Mouse (Mus musculus) lung, embryonic 14.5 days (tissue): ENCODE measurements around the gene Adat3. TPM values are rescaled to one million over a fixed set of nuclear protein-coding genes. Genes with fewer than 3 reads are reported as not detected.

Source experiments
- ATAC-seq: fragments of 200-750 bp; cut with Nextera tagmentation; 2 replicates; pipeline ENCODE4 v1.8.0; 2017; ENCODE audit warnings: mild to moderate bottlenecking, moderate TSS enrichment, moderate library complexity; ENCODE audit not compliant: insufficient read depth
- DNase-seq: peaks from one replicate; pipeline ENCODE4 v3.0.0-alpha.2; 2015
- H3K27ac ChIP-seq: fragments of 300-500 bp; sonication (generic); 2 replicates; pipeline ENCODE4 v1.5.1; 2014; ENCODE audit warnings: low read depth, mild to moderate bottlenecking, moderate library complexity
- H3K27me3 ChIP-seq: fragments of 300-500 bp; sonication (generic); 2 replicates; pipeline ENCODE4 v1.6.1; 2014; ENCODE audit warnings: low read length, control low read depth; ENCODE audit not compliant: insufficient read depth
- H3K36me3 ChIP-seq: fragments of 300-500 bp; sonication (generic); 2 replicates; pipeline ENCODE4 v1.6.1; 2014; ENCODE audit warnings: control low read depth; ENCODE audit not compliant: insufficient read depth
- H3K4me1 ChIP-seq: fragments of 300-500 bp; sonication (generic); 2 replicates; pipeline ENCODE4 v1.6.1; 2014; ENCODE audit warnings: antibody characterized with exemption, control low read depth; ENCODE audit not compliant: insufficient read depth
- H3K4me2 ChIP-seq: fragments of 300-500 bp; sonication (generic); 2 replicates; pipeline ENCODE4 v1.6.1; 2014; ENCODE audit warnings: mild to moderate bottlenecking
- H3K4me3 ChIP-seq: fragments of 300-500 bp; sonication (generic); 2 replicates; pipeline ENCODE4 v1.5.1; 2014; ENCODE audit warnings: low read depth, low read length
- H3K9ac ChIP-seq: fragments of 300-500 bp; sonication (generic); 2 replicates; pipeline ENCODE4 v1.6.1; 2014
- H3K9me3 ChIP-seq: fragments of 300-500 bp; sonication (generic); 2 replicates; pipeline ENCODE4 v1.6.1; 2016; ENCODE audit warnings: low read depth, low read length, control low read depth
- CTCF ChIP-seq: IDR thresholded peaks from 2 replicates; pipeline ENCODE4 v1.5.1; 2016; ENCODE audit warnings: antibody characterized with exemption, low read depth
- WGBS: fragments of 180-500 bp; shearing (Covaris S2); extraction: QIAGEN DNeasy Blood & Tissue Kit; methylation state at CpG from one replicate; pipeline ENCODE4 v1.1.7; 2014; 5-methylcytosine and 5-hydroxymethylcytosine counted together
- polyA plus RNA-seq: library from polyadenylated mRNA; unstranded; fragments of >200 nt; fragmentation: Nextera tagmentation; extraction: Ambion mirVana; gene quantifications from 2 replicates; pipeline ENCODE4 v1.2.1, GENCODE M21; 2014

Gene Adat3
- polyA plus RNA-seq, 1 experiment from 2014 or later: 10.1 TPM

GRCm38 (mm10) chr10:80578131-80578750 lies 24.4 kb upstream of the Adat3 start:
- TF ChIP-seq CTCF: peak; percentile 93
- H3K9ac ChIP-seq: peak overlapping the region; percentile 43
- H3K36me3 ChIP-seq: peaks cover 9% of the 10 kb centered on the region
- WGBS: under 1% methylated on average over 29 of the region's 29 CpGs
- H3K4me3 ChIP-seq: peak overlapping the region; percentile 87
- H3K27ac ChIP-seq: peak overlapping the region; percentile 95
- peak overlapping the region; percentile 76 for H3K4me2 ChIP-seq
- H3K27me3 ChIP-seq: no peaks in the 10 kb centered on the region
- ATAC-seq (peak; percentile 66), DNase-seq (peak; percentile 90)
- no peaks in the 10 kb centered on the region for H3K9me3 ChIP-seq
- peaks cover 15% of the 10 kb centered on the region for H3K4me1 ChIP-seq

DNA sequence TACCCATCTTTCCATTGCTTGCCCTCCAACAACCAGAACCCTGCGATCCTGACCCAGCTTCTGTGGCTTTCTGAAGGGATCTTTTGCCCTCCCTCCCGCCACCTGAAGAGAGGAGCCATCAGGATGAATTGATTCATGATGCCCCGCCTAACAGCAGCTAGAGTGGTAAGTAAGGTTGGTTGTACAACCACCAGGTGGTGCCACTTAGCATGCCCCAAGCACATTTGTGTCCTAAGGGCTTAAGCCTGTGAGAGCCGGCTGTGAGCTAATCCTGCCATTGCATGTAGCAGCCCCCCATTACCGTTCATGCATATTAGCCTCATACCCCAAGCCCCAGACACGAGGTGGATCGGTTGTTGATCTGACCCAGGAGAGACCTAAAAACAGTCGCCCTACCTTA lies 23.8 kb upstream of the Adat3 start:
- H3K4me2 ChIP-seq: peak overlapping the region; percentile 76
- H3K4me3 ChIP-seq: peak overlapping the region; percentile 87
- peak overlapping the region; percentile 43 for H3K9ac ChIP-seq
- ATAC-seq (no peak), DNase-seq (peak; percentile 78)
- no peaks in the 10 kb centered on the region for H3K9me3 ChIP-seq
- H3K36me3 ChIP-seq: peaks cover 16% of the 10 kb centered on the region
- H3K27me3 ChIP-seq: no peaks in the 10 kb centered on the region
- H3K27ac ChIP-seq: peak overlapping the region; percentile 95; the same call in 1 of the 2 replicates
- 9% methylated on average over 8 of the region's 8 CpGs for WGBS
- TF ChIP-seq CTCF: peak; percentile 67
- H3K4me1 ChIP-seq: peaks cover 12% of the 10 kb centered on the region

GRCm38 (mm10) chr10:80583047-80583446 lies 19.6 kb upstream of the Adat3 start:
- no peak overlapping the region for H3K4me3 ChIP-seq
- H3K9ac ChIP-seq: no peak overlapping the region
- H3K4me2 ChIP-seq: no peak overlapping the region
- H3K36me3 ChIP-seq: peaks cover 40% of the 10 kb centered on the region
- TF ChIP-seq CTCF: no peak
- 85% methylated on average over 5 of the region's 5 CpGs for WGBS
- H3K9me3 ChIP-seq: no peaks in the 10 kb centered on the region
- H3K27ac ChIP-seq: no peak overlapping the region
- H3K4me1 ChIP-seq: 0 out of 2 replicates have a peak, but pooled peaks cover 3% of the 10 kb centered on the region
- ATAC-seq (no peak), DNase-seq (no peak)
- H3K27me3 ChIP-seq: no peaks in the 10 kb centered on the region

DNA sequence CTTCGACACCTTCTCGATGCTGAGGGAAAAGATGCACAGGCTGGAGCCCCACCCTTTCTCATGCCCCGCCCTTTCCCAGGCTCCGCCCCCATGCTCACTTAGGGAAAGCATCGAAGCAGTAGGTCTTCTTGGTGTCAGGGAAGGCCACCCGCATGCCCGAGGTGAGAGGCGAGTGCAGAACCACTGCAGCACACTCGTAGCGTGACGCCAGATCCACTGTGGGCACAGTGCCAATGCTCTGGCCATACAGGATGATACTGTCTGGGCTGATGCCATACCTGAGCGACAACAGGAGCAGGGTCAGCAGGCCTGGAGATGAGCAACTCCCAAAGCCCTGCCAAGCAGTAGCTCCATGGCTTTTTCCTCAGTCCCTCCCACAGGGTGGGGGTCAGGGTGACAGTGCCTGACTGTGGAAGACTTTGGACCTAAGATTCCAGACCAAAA lies 18.6 kb upstream of the Adat3 start:
- no peak for TF ChIP-seq CTCF
- Histone ChIP-seq H3K4me2 (no peak overlapping the region), H3K9me3 (no peaks in the 10 kb centered on the region), H3K9ac (no peak overlapping the region), H3K4me1 (peaks cover 2% of the 10 kb centered on the region; the same call in 1 of the 2 replicates), H3K4me3 (no peak overlapping the region), H3K27me3 (no peaks in the 10 kb centered on the region), H3K27ac (no peak overlapping the region), H3K36me3 (peaks cover 40% of the 10 kb centered on the region)
- WGBS: 51% methylated on average over 12 of the region's 12 CpGs
- ATAC-seq: no peak
- DNase-seq: no peak

DNA sequence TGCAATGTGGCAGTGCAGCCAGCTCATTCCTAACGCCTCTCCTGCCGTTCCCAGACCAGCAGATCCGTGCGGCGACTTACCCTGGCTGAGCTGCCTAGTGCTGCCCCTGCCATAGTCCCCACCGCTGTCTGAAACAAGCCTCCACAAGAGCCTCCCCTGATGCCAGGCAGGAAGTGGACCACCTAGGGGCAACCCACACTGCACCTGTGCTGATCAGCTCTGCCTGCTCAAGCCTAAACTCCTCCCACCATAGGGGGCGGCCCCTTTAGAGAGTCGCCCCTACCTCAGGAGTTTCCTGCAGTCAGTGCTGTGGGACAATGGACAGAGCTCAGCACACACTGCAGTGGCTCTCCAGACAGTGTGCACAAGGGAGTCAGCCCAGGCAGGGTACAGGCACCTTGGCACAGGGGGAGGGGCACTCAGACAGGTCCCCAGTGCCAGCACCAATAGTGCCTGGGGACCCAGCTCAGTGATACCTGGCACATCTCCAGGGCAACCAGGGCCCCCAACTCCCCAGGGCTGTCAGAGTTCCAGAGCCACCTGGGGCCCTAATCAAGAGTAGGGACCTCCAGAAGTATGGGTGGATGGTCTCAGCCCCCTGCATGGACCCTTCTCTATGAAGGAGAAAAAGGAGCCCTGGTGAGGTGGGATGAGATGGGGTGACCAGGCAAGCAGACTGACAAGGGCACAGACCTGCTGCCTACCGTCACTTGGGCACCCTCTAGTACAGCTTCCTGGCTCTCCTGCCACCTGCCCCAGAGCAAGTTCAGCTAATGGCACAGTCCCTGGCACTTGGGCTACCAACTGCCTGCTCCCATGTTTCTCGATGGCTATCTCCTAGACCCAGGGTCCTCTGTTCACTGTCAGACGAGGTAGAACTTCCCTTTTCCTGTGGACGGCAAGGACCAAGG lies 17.8 kb upstream of the Adat3 start:
- Histone ChIP-seq H3K4me3 (peak overlapping the region; percentile 9; the same call in 1 of the 2 replicates), H3K9me3 (no peaks in the 10 kb centered on the region), H3K4me1 (peaks cover 5% of the 10 kb centered on the region; the same call in 1 of the 2 replicates), H3K4me2 (peak overlapping the region; percentile 49), H3K27ac (no peak overlapping the region), H3K9ac (no peak overlapping the region), H3K27me3 (no peaks in the 10 kb centered on the region), H3K36me3 (peaks cover 40% of the 10 kb centered on the region)
- no peak for DNase-seq
- no peak for ATAC-seq
- WGBS: 68% methylated on average over 12 of the region's 12 CpGs
- no peak for TF ChIP-seq CTCF

- ATAC-seq (no peak), DNase-seq (no peak)
- TF ChIP-seq CTCF: no peak
- H3K36me3 ChIP-seq: peaks cover 40% of the 10 kb centered on the region
- no peak overlapping the region for H3K9ac ChIP-seq
- H3K4me1 ChIP-seq: peaks cover 5% of the 10 kb centered on the region; the same call in 1 of the 2 replicates
- 90% methylated on average over 8 of the region's 8 CpGs for WGBS
- peak overlapping the region; percentile 9; the same call in 1 of the 2 replicates for H3K4me3 ChIP-seq
- no peaks in the 10 kb centered on the region for H3K9me3 ChIP-seq
- no peaks in the 10 kb centered on the region for H3K27me3 ChIP-seq
- no peak overlapping the region for H3K27ac ChIP-seq
- peak overlapping the region; percentile 49 for H3K4me2 ChIP-seq
Observed at GRCm38 (mm10) chr10:80585581-80585980, 17.1 kb upstream of the Adat3 start.
